Mouse (Mus musculus) thymus, postnatal 36 days (tissue): Measurements from ENCODE around the gene Gm29094.
A peak's percentile ranks its signal among the peaks of the same experiment; 100 is the strongest.
"Not testable (repeated sequence)": the region's sequence is repeated elsewhere in the genome, so short reads cannot be mapped to it uniquely, and the experiment has no call there.

ENCODE experiments used
- DNase-seq, 2 experiments: peaks; one replicate each; pipeline ENCODE4 v3.0.0; 2022; ENCODE audit warnings: mixed read lengths in 2 of 2

Gene Gm29094

GRCm38 (mm10) chr9:89198969-89199416 is at the start of gene Gm29094, which contains the start of gene Bcl2a1b:
Gm29094 (plus strand) TSS chr9:89199379.
Bcl2a1b (plus strand) TSS chr9:89199209.
- DNase-seq, result peak; percentile 33 to 45

GRCm38 (mm10) chr9:89172539-89172938 is 26.6 kb upstream of the Gm29094 start:
- DNase-seq, result not testable (repeated sequence)

DNA sequence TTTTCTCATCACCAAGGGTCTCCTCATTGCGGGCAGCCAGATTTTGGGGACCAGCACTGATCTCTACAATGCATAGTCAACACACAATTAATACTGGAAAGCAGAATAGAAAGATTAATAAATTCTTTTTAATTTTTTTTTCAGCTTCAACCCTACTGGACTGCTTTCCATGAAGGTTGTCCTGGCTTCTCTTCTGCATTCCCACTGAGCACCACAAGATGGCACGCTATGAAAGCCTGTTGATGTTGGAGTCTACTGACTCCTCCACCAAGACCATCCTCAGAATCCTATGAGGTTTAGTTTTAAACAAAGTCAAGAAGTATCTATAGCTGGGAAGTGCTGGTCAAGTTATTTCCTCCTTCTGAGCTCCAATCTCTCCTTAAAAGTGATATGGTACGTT is 20.3 kb upstream of the Gm29094 start:
- peak; percentile 60 to 71 for DNase-seq

DNA sequence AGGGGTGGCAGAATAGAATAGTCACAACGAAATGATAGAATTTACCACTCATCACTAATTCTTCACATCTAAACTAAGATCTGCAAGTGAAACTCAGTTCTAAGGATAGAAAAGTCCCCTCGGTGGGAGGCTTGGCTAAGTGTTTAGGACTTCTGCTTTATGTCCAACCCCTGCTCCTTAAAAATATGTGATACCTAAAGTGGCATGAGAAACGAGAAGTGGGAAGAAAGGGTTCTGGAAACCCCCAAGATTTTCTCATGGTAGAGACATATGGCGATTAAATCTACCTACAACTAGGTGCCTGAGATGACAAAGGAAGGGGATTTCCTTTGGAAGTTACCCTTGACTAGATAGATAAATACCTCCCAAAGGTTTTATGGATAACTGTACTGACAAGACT is 19.7 kb upstream of the Gm29094 start:
- not testable (repeated sequence) for DNase-seq

GRCm38 (mm10) chr9:89187006-89187405 is 12.2 kb upstream of the Gm29094 start:
- not testable (repeated sequence) for DNase-seq

GRCm38 (mm10) chr9:89195483-89195882 is 3.7 kb upstream of the Gm29094 start:
- DNase-seq, result not testable (repeated sequence)

GRCm38 (mm10) chr9:89197509-89197908 is 1.7 kb upstream of the Gm29094 start:
- DNase-seq, result not testable (repeated sequence)

DNA sequence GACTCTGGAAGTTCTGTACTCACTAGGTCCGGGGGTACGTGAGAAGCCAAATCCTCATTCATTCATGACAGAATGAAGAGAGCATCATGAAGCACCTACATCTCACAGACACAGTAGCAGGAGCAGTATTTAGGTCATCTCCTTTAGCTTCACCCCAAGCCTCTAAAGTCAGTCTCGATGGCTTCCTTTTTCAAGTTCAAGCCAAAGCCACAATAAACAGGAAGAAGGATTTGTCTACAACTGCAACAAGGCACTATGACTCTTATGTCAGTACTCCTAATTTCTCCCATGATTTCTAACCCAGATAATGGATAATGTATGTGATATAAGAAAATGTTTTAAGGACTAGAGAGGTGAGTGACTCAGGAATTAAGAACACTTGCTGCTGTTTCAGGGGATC is 830 bp upstream of the Gm29094 start:
- not testable (repeated sequence) for DNase-seq

- not testable (repeated sequence) for DNase-seq
These were observed 3.1 kb downstream of the Gm29094 start for GRCm38 (mm10) chr9:89202256-89202655.

GRCm38 (mm10) chr9:89208939-89209338 is 9.8 kb downstream of the Gm29094 start:
- not testable (repeated sequence) for DNase-seq

- not testable (repeated sequence) for DNase-seq
These were observed 11.3 kb downstream of the Gm29094 start, which contains the start of gene Mthfs for GRCm38 (mm10) chr9:89210353-89211064. Mthfs (plus strand) TSS chr9:89210676.

GRCm38 (mm10) chr9:89211065-89211858 is 12.1 kb downstream of the Gm29094 start:
- peak; percentile 84 to 88 for DNase-seq

DNA sequence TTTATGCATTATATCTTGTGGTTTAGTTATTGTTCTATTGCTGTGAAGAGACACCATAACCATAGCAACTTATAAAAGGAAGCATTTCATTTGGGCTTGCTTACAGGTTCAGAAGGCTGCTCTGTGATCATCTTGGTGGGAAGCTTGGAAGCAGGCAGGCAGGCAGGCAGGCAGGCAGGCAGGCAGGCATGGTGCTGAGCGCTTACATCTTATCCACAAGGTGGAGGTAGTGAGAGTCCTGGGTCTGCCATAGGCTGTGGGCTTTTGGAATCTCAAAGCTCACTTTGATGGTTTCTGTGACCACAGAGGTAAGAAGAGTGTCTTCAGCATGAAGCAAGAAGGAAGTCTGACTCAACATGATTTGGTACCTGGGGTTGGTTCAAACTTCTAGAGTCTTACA is 13.2 kb downstream of the Gm29094 start:
- DNase-seq, result peak; percentile 66 to 73

DNA sequence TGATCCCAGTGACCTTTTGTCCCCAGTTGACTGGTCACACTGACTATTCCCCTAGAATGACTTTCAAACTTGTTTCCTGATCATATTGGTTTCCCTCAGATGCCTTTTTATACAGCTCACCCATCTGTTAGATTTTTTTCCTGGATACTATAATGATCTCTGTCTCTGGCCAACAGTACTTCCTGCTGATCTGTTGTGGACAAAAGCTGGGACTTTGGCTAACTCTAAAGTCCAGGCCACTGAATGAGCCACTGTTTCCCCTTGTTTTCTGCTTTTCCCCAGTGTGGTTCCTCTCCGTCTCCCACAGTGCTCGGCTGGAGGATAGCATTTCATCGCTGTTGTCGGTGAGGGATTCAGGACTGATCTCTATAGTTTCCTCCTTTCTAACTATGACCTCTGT is 19.0 kb downstream of the Gm29094 start:
- not testable (repeated sequence) for DNase-seq

- not testable (repeated sequence) for DNase-seq
These were observed 20.5 kb downstream of the Gm29094 start for GRCm38 (mm10) chr9:89219668-89220067.

DNA sequence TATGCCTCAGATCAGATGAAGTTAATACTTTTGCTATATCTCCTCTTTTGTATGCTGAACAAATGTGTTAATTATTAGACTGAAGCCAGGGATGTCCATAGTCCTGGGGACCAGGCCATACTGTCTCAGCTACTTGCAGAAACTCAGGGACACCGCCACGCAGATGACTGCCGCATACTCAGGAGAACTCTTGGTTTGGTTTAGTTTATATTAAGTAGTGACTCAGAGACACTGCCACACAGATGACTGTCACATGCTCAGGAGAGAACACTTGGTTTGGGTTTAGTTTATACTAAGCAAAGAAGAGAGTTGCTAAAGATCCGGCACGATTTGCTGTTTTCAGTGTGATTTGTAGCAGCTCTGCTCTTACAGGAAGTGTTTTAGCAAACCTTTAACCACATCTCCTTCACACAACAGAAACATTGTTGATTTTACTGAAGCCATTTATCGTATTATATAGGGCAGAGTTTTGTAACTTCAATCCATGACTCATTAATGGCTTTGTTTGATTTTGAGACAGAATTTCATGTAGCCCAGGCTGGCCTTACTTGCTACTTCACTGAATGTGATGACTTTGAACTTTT is 21.6 kb downstream of the Gm29094 start:
- DNase-seq, result not testable (repeated sequence)

DNA sequence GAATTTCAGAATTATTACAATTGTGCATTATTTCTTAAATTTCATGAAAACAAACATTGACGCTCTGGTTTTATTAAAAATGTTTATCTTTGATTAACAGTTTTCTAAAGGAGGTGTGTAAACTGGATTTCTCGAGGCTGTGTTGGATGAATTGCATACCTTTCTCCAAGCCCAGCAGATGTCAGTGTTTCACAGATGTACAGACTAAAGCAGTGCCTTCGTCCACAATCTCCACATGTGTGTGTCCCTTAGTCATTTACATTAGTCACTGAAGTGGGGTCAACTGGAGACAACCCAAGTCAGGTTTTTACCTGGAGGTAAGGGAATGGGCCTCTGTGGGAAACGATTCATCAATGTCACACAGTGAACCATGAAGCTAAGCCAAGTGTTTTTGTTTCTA is 26.9 kb downstream of the Gm29094 start:
- no peak for DNase-seq

GRCm38 (mm10) chr9:89228122-89228521 is 28.9 kb downstream of the Gm29094 start:
- DNase-seq, result no peak

GRCm38 (mm10) chr9:89230897-89231497 is 31.8 kb downstream of the Gm29094 start:
- DNase-seq, result not testable (repeated sequence)

DNA sequence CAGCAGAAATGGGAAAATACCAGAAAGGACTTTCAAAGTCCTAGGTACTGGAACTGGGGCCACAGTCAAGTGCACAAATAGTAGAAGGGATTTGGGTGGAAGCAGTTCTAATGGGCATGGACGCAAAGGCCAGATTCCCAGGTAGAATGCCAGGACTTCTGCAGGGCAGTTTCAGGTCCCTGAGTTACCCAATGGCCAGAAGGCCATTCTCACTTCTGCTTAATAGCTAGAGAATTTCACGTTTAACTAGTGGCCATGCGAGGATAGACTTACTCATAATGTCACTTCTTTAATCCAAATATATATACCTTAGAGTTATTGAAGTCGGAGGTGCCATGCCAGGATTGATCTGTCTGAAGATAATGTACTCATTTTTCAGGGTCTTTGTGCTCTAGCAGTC is 38.0 kb downstream of the Gm29094 start:
- DNase-seq, result not testable (repeated sequence)

DNA sequence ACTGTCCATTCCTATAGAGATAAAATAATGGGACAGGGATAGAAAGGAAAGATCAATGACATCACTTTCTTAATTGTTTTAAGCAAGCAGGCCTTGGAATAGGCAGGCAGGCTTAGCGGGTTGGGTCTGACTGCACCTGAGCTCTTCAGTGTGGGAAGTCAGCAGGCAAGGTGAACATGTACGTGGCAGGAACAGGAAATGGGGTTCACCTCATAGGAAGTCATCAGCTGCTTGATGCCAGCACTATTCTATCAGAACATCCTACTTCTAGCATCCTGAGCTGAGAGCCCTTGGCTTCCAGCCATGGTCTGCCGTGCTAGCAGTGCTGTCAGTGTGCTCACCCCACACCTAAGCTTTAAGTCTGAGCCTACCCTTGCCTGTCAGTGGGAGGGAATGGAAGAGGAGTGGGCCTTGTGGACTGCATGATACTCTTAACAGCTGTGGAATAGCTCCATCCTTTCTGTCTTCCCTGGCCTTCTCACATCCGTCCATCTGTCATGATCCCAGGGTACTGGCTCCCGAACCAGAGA is 39.9 kb downstream of the Gm29094 start:
- not testable (repeated sequence) for DNase-seq

- DNase-seq, result not testable (repeated sequence)
These were observed 41.4 kb downstream of the Gm29094 start for GRCm38 (mm10) chr9:89240516-89241019.
